Mouse (Mus musculus) intestine, embryonic 16.5 days (tissue): Measurements from ENCODE around the gene Cpa1. TPM values are rescaled to one million over a fixed set of nuclear protein-coding genes. Genes with fewer than 3 reads are reported as not detected.
A peak's percentile ranks its signal among the peaks of the same experiment; 100 is the strongest.

ENCODE experiments used
- ATAC-seq: fragments of 200-750 bp; cut with Nextera tagmentation; 2 replicates; pipeline ENCODE4 v1.8.0; 2017; ENCODE audit warnings: moderate TSS enrichment, moderate library complexity
- H3K27ac ChIP-seq: fragments of 300-500 bp; sonication (generic); 2 replicates; pipeline ENCODE4 v1.5.1; 2014; ENCODE audit warnings: mild to moderate bottlenecking, low read length
- H3K27me3 ChIP-seq: fragments of 300-500 bp; sonication (generic); replicated peaks from 2 replicates; pipeline ENCODE4 v1.6.1; 2014; ENCODE audit warnings: low read length, control low read depth, mixed read lengths; ENCODE audit not compliant: control insufficient read depth, insufficient read depth
- H3K36me3 ChIP-seq: fragments of 300-500 bp; sonication (generic); 2 replicates; pipeline ENCODE4 v1.6.1; 2014; ENCODE audit warnings: low read length, control low read depth; ENCODE audit not compliant: control insufficient read depth, insufficient read depth
- H3K4me1 ChIP-seq: fragments of 300-500 bp; sonication (generic); 2 replicates; pipeline ENCODE4 v1.6.1; 2014; ENCODE audit warnings: low read length, control low read depth, mixed read lengths; ENCODE audit not compliant: control insufficient read depth, insufficient read depth
- H3K4me2 ChIP-seq: fragments of 300-500 bp; sonication (generic); 2 replicates; pipeline ENCODE4 v1.6.1; 2014; ENCODE audit warnings: low read depth, low read length, control low read depth
- H3K4me3 ChIP-seq: fragments of 300-500 bp; sonication (generic); 2 replicates; pipeline ENCODE4 v1.5.1; 2014; ENCODE audit warnings: mild to moderate bottlenecking, low read length
- H3K9ac ChIP-seq: fragments of 300-500 bp; sonication (generic); 2 replicates; pipeline ENCODE4 v1.6.1; 2014; ENCODE audit warnings: low read depth, low read length
- H3K9me3 ChIP-seq: fragments of 300-500 bp; sonication (generic); 2 replicates; pipeline ENCODE4 v1.6.1; 2016; ENCODE audit warnings: low read length, control low read depth; ENCODE audit not compliant: control insufficient read depth
- WGBS: fragments of 180-500 bp; shearing (Covaris S2); extraction: QIAGEN DNeasy Blood & Tissue Kit; methylation state at CpG from one replicate; pipeline ENCODE4 v1.1.7; 2014; 5-methylcytosine and 5-hydroxymethylcytosine counted together
- polyA plus RNA-seq: library from polyadenylated mRNA; unstranded; fragments of >200 nt; fragmentation: Nextera tagmentation; extraction: Ambion mirVana; gene quantifications from 2 replicates; pipeline ENCODE4 v1.2.1, GENCODE M21; 2015

Cpa1 gene
- polyA plus RNA-seq, 1 experiment from 2014 or later = 358 TPM

DNA sequence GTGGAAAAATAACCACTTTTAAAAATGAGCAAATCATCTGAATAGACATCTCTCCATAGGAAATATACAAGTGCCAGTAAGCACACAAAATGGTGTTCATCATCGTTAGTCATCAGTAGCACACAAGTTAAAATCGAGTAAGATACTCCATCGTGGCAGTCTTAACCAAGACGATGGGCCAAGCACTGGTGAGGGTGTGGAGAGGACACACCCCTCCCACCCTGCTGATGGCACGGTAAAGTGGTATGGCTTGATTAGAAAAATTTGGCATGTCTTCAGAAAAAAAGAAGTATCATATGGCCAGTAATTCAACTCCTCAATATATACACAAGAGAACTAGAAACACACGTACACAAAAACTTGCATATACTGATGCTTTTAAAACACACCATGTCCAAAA, 37.5 kb downstream of the Cpa1 start:
- H3K9me3 ChIP-seq = no peaks in the 10 kb centered on the region
- H3K27me3 ChIP-seq = no peaks in the 10 kb centered on the region
- 84% methylated on average over 6 of the region's 6 CpGs for WGBS
- no peak overlapping the region for H3K27ac ChIP-seq
- H3K4me2 ChIP-seq = no peak overlapping the region
- H3K36me3 ChIP-seq = no peaks in the 10 kb centered on the region
- no peak for ATAC-seq
- H3K4me3 ChIP-seq = no peak overlapping the region
- H3K4me1 ChIP-seq = peaks cover 24% of the 10 kb centered on the region
- no peak overlapping the region for H3K9ac ChIP-seq

DNA sequence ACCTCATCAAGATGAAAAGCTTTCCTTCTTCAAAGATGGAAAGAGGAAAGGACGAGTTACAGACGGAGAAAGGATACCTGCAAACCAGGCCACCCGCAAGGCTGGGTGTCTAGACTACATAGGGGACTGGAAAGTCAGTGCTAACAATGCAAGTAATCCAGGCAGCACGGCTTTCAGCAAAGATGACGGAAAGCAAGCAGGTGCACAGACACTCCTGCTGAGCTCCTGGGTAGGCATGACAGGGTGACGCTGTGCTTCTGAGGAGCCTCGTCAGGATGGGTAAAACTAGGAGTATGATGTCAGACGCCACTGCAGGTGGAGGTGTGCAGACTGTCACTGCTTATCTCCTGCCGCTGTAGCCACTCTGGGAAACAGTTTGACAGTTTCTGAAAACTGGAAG, 38.6 kb downstream of the Cpa1 start:
- ATAC-seq = no peak
- Histone ChIP-seq H3K36me3 (no peaks in the 10 kb centered on the region), H3K4me3 (no peak overlapping the region), H3K4me1 (peaks cover 28% of the 10 kb centered on the region), H3K4me2 (no peak overlapping the region), H3K27me3 (no peaks in the 10 kb centered on the region), H3K9me3 (no peaks in the 10 kb centered on the region), H3K9ac (no peak overlapping the region), H3K27ac (no peak overlapping the region)
- 86% methylated on average over 9 of the region's 9 CpGs for WGBS

DNA sequence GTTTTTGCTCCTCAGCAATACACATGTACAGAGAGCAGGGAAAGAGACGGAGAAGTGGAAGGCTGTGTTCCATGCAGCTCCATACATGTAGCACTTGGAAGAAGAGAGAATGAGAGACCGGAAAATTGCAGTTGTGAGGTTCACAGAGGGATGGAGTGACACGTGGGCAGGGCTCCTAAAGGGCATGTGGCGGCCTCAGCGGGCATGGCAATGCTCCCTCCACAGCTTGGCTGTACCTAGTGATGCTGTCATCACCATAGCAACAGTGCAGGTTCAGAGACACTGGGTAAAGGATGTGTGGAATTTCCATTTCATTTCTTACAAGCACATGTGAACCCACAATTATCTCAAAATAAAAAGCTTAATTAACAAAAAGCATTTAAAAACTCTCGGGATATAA, 39.5 kb downstream of the Cpa1 start:
- Histone ChIP-seq H3K9ac (no peak overlapping the region), H3K27ac (no peak overlapping the region), H3K36me3 (no peaks in the 10 kb centered on the region), H3K4me2 (no peak overlapping the region), H3K9me3 (no peaks in the 10 kb centered on the region), H3K4me1 (peaks cover 32% of the 10 kb centered on the region), H3K4me3 (no peak overlapping the region), H3K27me3 (no peaks in the 10 kb centered on the region)
- 84% methylated on average over 6 of the region's 6 CpGs for WGBS
- ATAC-seq = no peak

GRCm38 (mm10) chr6:30679567-30679966, 40.5 kb downstream of the Cpa1 start:
- 30% methylated on average over 5 of the region's 5 CpGs for WGBS
- H3K27me3 ChIP-seq = no peaks in the 10 kb centered on the region
- no peak overlapping the region for H3K9ac ChIP-seq
- no peaks in the 10 kb centered on the region for H3K9me3 ChIP-seq
- H3K36me3 ChIP-seq = no peaks in the 10 kb centered on the region
- ATAC-seq = no peak
- no peak overlapping the region for H3K4me3 ChIP-seq
- no peak overlapping the region for H3K27ac ChIP-seq
- no peak overlapping the region for H3K4me2 ChIP-seq
- H3K4me1 ChIP-seq = peaks cover 26% of the 10 kb centered on the region

DNA sequence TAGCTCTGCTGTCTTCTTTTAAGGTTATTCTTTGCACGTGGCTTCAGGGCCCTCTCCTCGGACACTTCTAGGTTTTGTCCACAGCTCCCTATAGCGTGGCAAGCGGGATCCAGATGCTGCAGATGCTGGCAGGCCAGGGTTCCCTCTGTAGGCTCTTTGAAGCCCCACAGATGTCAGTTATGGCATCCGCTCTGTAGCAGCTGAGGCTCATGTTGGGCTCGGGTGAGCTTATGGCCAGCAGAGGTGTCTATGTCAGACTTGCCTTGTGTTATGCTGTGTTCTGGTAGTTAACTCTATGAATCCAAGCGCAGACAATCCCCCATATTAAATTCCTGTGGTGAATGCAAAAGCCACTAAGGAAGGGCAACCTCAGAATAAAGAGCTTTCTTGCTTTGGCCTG, 41.4 kb downstream of the Cpa1 start:
- peaks cover 18% of the 10 kb centered on the region for H3K4me1 ChIP-seq
- H3K36me3 ChIP-seq = no peaks in the 10 kb centered on the region
- no peak overlapping the region for H3K4me2 ChIP-seq
- 70% methylated on average over 7 of the region's 7 CpGs for WGBS
- no peak overlapping the region for H3K27ac ChIP-seq
- H3K27me3 ChIP-seq = no peaks in the 10 kb centered on the region
- H3K9me3 ChIP-seq = no peaks in the 10 kb centered on the region
- H3K4me3 ChIP-seq = no peak overlapping the region
- H3K9ac ChIP-seq = no peak overlapping the region
- ATAC-seq = no peak

DNA sequence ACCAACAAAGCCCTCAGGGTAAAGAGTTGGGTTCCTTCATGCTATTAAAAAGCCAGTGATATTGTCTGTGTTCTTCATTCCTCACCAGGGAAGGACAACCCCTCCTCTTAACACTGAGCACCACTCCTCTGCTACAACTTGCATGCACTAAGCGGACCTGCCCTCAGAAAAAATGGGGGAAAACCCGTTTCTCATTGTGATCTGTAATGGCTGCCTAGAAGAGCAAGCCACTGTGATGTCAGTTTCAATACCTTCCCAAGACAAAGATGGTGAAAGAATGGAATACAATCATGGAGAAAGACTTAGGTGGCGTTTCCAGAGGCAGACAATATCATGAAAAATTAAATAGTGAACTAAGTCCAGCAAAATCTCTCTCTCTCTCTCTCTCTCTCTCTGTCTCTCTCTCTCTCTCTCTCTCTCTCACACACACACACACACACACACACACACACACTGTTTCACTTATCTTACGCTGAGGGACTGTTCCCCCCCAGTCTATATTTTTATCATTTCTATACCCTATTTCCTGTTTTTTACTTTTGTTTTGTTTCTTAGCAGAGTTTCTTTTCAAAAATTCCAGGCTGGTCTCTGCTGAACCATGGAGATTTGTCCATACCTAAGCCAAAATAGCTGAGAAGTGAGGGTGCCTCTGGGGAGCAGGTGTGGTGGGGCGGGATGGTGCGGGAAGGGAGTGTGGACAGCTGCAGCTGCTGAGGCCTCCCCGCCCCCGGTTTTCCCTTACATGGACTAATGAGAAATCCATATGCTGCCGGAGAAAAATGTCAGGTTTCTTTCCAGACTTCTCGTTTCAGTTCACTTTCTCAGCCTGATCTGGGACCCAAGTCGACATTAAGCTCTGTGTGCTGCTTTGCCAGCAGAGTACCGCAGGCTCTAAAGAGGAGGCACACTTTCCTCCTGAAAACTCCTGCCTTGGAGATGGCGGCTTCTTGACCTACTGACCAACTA, 43.2 kb downstream of the Cpa1 start:
- Histone ChIP-seq H3K4me3 (no peak overlapping the region), H3K4me2 (peak overlapping the region; percentile 32; the same call in 1 of the 2 replicates), H3K4me1 (peaks cover 14% of the 10 kb centered on the region), H3K27ac (peak overlapping the region; percentile 87), H3K36me3 (no peaks in the 10 kb centered on the region), H3K9ac (peak overlapping the region; percentile 42), H3K27me3 (no peaks in the 10 kb centered on the region), H3K9me3 (no peaks in the 10 kb centered on the region)
- WGBS = 42% methylated on average over 13 of the region's 13 CpGs
- peak; percentile 87 for ATAC-seq

DNA sequence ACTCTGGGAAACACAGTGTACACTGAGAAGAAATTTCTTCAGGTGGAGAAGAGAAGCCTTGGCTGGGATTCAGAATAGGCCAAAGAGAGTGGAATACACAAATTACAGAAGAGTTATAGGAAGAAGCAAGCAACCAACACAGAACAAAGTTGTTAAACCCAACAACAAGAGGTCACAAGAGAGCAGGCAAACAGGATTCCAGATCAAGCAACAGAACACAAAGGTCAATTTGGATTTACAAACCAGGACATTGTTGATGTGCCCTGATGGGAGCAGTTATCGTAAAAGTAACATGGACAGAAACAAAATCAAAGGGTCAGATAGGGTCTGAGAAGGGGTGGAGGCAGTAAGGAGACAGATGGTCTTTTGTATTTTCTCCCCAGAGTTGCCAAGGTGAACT, 45.6 kb downstream of the Cpa1 start:
- H3K36me3 ChIP-seq = no peaks in the 10 kb centered on the region
- no peaks in the 10 kb centered on the region for H3K27me3 ChIP-seq
- WGBS = 74% methylated on average over 1 of the region's 1 CpGs
- H3K4me3 ChIP-seq = no peak overlapping the region
- peaks cover 8% of the 10 kb centered on the region for H3K4me1 ChIP-seq
- H3K27ac ChIP-seq = no peak overlapping the region
- no peak overlapping the region for H3K4me2 ChIP-seq
- ATAC-seq = no peak
- no peaks in the 10 kb centered on the region for H3K9me3 ChIP-seq
- no peak overlapping the region for H3K9ac ChIP-seq

GRCm38 (mm10) chr6:30687198-30687597, 48.2 kb downstream of the Cpa1 start:
- H3K4me2 ChIP-seq = no peak overlapping the region
- 90% methylated on average over 7 of the region's 7 CpGs for WGBS
- no peak overlapping the region for H3K4me3 ChIP-seq
- H3K9ac ChIP-seq = no peak overlapping the region
- H3K27me3 ChIP-seq = no peaks in the 10 kb centered on the region
- H3K4me1 ChIP-seq = peaks cover 8% of the 10 kb centered on the region
- ATAC-seq = no peak
- no peak overlapping the region for H3K27ac ChIP-seq
- no peaks in the 10 kb centered on the region for H3K9me3 ChIP-seq
- no peaks in the 10 kb centered on the region for H3K36me3 ChIP-seq

GRCm38 (mm10) chr6:30692826-30693225, 53.8 kb downstream of the Cpa1 start:
- H3K9me3 ChIP-seq = no peaks in the 10 kb centered on the region
- H3K4me1 ChIP-seq = peaks cover 4% of the 10 kb centered on the region; the same call in 1 of the 2 replicates
- peak overlapping the region; percentile 61 for H3K4me3 ChIP-seq
- H3K27me3 ChIP-seq = no peaks in the 10 kb centered on the region
- ATAC-seq = no peak
- peak overlapping the region; percentile 73 for H3K9ac ChIP-seq
- peak overlapping the region; percentile 64 for H3K4me2 ChIP-seq
- 71% methylated on average over 5 of the region's 5 CpGs for WGBS
- H3K36me3 ChIP-seq = no peaks in the 10 kb centered on the region
- H3K27ac ChIP-seq = peak overlapping the region; percentile 87
